Mouse (Mus musculus) monocyte, adult 5-6 weeks (primary cell): ENCODE results near the gene Fbxo28. TPM values are rescaled to one million over a fixed set of nuclear protein-coding genes. Genes with fewer than 3 reads are reported as not detected.

Source experiments
- ATAC-seq: fragments of 153-309, 156-312 bp; replicated peaks from 2 replicates; pipeline ENCODE4 v1.8.0; 2017; ENCODE audit warnings: mild to moderate bottlenecking; ENCODE audit not compliant: low TSS enrichment, insufficient number of reproducible peaks, severe bottlenecking, poor library complexity, low FRiP score
- total RNA-seq: library from RNA; stranded (forward); fragments of 200-1000, 200-491, 200-594 nt; gene quantifications from 3 replicates; pipeline ENCODE4 v1.2.3, GENCODE M21; 2017

Fbxo28 gene
- total RNA-seq, 1 experiment from 2014 or later, result 35.3 TPM

- ATAC-seq, result no peak
These were observed 8.1 kb upstream of the Fbxo28 start for GRCm38 (mm10) chr1:182349557-182349956.

DNA sequence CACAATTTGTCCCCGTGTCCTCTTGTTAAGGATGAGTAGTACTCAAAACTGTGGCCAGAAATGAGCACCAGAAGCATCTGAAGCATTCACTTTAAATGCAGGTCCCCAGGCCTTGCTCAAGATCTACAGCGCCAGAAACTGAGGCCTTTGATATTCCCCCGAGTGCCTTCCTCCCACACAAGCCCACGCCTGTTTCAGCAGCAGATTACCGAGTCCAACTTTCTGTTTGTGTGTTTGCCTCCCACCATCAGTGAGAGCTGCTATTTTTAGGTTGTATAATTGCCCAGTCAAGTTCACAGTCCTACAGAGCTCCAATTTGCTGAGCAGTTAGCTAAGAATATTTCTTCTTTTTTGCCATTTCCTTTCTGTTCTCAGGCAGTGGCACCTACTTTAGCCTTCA, 5.1 kb upstream of the Fbxo28 start:
- no peak for ATAC-seq

GRCm38 (mm10) chr1:182345857-182346256, 4.4 kb upstream of the Fbxo28 start:
- no peak for ATAC-seq

GRCm38 (mm10) chr1:182341993-182342392, 564 bp upstream of the Fbxo28 start:
- no peak for ATAC-seq

DNA sequence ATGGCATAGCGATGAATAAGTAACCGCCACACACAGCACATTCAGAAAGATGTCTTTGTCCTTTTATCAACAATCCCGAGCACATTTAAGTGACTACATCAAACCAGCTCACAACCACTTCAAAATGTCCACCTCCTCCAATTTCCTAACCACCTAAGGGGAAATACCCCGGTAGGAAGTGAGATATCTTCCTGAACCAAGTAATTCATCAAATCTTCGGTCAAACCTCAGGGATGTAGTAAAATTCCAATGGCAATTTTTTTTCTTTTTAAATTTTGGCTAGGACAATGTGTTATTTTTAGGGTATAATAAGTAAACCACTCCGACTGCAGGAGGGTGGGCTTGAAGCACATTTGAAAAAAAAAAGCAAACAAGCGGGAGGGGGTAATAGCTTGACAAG, 1.1 kb downstream of the Fbxo28 start:
- no peak for ATAC-seq

- no peak for ATAC-seq
These were observed 2.4 kb downstream of the Fbxo28 start for GRCm38 (mm10) chr1:182338961-182339565.

- peak; percentile 84 for ATAC-seq
These were observed 7.5 kb downstream of the Fbxo28 start for GRCm38 (mm10) chr1:182333766-182334437.

DNA sequence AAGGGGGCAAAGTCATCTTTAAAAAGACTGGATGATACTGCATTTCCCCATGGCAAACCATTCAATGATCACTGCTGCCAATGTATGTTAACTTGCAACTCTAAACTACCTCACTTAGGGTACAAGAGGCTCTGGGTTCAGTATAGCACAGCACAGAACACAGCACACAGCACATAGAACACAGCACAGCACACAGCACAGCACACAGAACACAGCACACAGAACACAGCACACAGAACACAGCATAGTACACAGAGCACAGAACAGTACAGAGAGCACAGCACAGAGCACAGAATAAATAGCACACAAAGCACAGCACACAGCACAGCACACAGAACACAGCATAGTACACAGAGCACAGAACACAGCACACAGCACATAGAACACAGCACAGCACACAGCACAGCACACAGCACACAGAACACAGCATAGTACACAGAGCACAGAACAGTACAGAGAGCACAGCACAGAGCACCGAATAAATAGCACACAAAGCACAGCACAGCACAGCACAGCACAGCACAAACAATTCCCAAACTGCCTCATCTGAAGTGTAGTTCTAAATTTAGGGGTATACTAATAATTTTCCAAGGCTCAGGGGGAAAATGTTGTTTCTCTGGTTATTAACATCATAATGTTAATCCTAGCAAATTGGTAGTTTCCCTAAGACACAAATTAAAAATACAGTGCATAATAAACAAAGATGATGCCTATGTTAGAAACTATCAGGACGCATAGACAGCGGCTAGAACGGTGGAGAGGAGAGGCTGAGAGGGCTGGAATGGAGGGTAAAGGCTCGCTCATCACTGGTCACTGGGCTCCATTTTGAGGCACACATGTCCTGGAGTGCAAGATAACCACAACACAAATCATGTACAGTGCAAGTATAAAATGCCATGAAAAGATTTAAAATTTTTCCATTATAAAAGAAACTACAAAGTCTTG, 9.1 kb downstream of the Fbxo28 start:
- ATAC-seq, result no peak

DNA sequence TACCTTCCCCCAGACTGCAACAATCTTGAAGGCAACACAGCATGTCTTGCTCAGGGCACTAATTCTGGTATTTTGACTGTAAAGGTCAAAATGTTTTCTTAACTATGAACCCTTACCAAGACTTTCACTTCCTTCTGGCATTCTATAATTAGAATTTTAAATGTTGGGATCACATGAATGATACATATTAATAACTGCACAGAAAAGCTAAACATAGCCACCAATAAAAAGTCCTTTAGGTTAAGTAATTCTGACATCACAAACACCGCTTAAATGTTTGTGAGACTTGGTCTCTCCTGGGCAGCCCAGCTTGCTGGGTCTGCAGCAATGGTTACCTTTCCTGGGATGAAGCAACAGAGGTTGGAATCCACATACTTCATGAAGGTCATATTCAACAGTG, 15.5 kb downstream of the Fbxo28 start:
- peak; percentile 75 for ATAC-seq

GRCm38 (mm10) chr1:182324552-182324951, 16.9 kb downstream of the Fbxo28 start:
- ATAC-seq, result no peak

GRCm38 (mm10) chr1:182323139-182323538, 18.3 kb downstream of the Fbxo28 start:
- ATAC-seq, result no peak

GRCm38 (mm10) chr1:182314201-182314600, 27.2 kb downstream of the Fbxo28 start:
- ATAC-seq, result no peak

- no peak for ATAC-seq
These were observed 28.2 kb downstream of the Fbxo28 start for GRCm38 (mm10) chr1:182313181-182313580.

- ATAC-seq, result no peak
These were observed 30.1 kb downstream of the Fbxo28 start for GRCm38 (mm10) chr1:182311376-182311775.

DNA sequence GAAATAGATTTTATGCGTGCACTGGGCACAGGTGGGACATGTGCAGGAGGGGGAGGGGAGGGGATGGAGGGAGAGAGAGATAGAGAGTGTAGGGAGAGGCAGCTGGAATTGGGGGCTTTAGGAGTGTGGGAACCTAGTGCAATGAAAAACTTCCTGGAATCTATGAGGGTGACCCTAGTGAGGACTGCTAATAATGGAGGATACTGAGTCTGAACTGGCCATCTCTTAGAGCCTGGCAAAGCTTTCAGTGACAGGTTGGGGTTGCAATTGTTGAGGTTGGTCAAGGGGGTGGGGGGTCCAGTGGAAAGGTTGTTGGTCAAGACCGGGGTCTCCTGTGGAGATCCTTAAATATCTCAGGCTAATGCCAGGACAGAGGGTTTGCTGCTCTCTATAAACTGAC, 31.1 kb downstream of the Fbxo28 start:
- no peak for ATAC-seq

GRCm38 (mm10) chr1:182309403-182309802, 32.0 kb downstream of the Fbxo28 start:
- ATAC-seq, result no peak

GRCm38 (mm10) chr1:182302916-182303315, 38.5 kb downstream of the Fbxo28 start:
- no peak for ATAC-seq

- ATAC-seq, result no peak
These were observed 39.1 kb downstream of the Fbxo28 start for GRCm38 (mm10) chr1:182302176-182302870.

DNA sequence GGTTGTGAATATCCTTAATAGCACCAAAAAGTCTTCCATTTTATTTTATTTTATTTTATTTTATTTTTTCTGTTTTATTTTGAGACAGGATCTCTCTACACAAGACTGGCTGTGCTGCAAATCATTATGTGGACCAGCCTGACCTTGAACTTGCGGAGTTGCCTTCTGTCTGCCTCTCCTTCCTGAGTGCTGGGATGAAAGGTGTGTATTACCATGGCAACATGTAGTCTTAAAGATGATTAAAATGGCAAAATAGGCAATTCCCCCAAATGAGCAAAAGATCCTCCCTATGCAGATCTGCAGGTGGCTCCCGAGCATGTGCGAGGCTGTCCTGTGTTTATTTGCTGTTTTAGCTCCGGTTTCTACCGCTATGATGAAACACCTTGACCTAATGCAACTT, 43.6 kb downstream of the Fbxo28 start:
- no peak for ATAC-seq
